Mouse (Mus musculus): ENCODE measurements around the gene Hs2st1. TPM values are rescaled to one million over a fixed set of nuclear protein-coding genes. Genes with fewer than 3 reads are reported as not detected.

Gene Hs2st1
- polyA plus RNA-seq, 1 experiment from 2014 or later, result 12.5 TPM

- ATAC-seq (replicated peaks; ENCODE audit: low FRiP score), result peak; percentile 82
- no peak overlapping the region for H3K4me3 ChIP-seq (replicated peaks)
- 0 out of 2 replicates have a peak, but pooled peaks cover 4% of the 10 kb centered on the region for H3K4me1 ChIP-seq
- no peaks in the 10 kb centered on the region for H3K9me3 ChIP-seq (replicated peaks)
- H3K27ac ChIP-seq, result no peak overlapping the region
- peaks cover 17% of the 10 kb centered on the region for H3K36me3 ChIP-seq
- WGBS, result 67% methylated on average over 19 of the region's 19 CpGs
- no peaks in the 10 kb centered on the region for H3K27me3 ChIP-seq
- no peak overlapping the region for H3K9ac ChIP-seq
- no peak overlapping the region for H3K4me2 ChIP-seq
Measured at GRCm38 (mm10) chr3:144453701-144454430, 116.1 kb downstream of the Hs2st1 start.

DNA sequence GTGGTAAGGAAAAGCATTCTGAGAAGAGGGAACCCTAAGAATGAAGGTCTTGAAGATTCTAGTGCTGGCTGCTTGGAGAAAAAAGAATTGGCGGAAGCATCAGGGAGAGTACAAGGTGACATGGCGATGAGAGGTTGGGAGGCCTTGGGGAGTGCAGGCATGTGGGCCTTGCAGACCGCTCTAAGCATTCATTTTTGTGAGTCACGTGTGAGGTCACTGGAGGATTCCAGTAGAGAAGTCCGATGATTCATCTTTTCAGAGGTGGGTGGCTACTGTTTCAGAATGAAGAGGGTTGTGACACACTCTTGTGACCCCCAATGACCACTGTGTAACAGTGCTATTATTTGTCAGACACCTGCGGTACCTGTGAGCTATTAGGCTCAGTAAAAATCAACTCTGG is 121.0 kb downstream of the Hs2st1 start:
- Histone ChIP-seq H3K36me3 (peaks cover 37% of the 10 kb centered on the region), H3K27ac (no peak overlapping the region), H3K9ac (no peak overlapping the region), H3K4me2 (no peak overlapping the region), H3K4me3 (replicated peaks) (no peak overlapping the region), H3K9me3 (replicated peaks) (no peaks in the 10 kb centered on the region), H3K27me3 (no peaks in the 10 kb centered on the region), H3K4me1 (no peaks in the 10 kb centered on the region)
- ATAC-seq (replicated peaks; ENCODE audit: low FRiP score), result no peak
- WGBS, result 94% methylated on average over 6 of the region's 6 CpGs

DNA sequence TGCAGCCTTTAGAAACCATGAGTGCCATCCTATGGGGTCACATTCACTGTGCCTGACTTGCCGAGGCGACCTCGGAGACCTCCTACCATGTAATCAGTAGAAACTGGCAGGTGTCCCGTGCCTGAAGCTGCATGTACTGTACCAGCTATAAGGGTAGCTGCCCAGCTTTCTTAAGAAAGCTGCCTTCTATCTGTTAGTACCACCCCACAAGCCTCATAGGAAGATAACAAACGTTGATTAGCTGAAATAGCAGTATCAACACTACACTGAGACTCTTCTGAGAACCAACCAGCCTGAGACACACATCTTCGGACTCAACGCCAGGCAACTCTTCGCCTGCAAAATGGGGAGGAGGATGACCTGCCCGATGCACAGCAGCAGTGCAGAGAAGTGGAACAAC is 122.1 kb downstream of the Hs2st1 start:
- no peak overlapping the region for H3K4me3 ChIP-seq (replicated peaks)
- WGBS, result 91% methylated on average over 9 of the region's 9 CpGs
- H3K4me2 ChIP-seq, result no peak overlapping the region
- ATAC-seq (replicated peaks; ENCODE audit: low FRiP score), result no peak
- H3K27ac ChIP-seq, result no peak overlapping the region
- H3K27me3 ChIP-seq, result no peaks in the 10 kb centered on the region
- H3K36me3 ChIP-seq, result peaks cover 37% of the 10 kb centered on the region
- H3K9me3 ChIP-seq (replicated peaks), result no peaks in the 10 kb centered on the region
- no peaks in the 10 kb centered on the region for H3K4me1 ChIP-seq
- H3K9ac ChIP-seq, result no peak overlapping the region

DNA sequence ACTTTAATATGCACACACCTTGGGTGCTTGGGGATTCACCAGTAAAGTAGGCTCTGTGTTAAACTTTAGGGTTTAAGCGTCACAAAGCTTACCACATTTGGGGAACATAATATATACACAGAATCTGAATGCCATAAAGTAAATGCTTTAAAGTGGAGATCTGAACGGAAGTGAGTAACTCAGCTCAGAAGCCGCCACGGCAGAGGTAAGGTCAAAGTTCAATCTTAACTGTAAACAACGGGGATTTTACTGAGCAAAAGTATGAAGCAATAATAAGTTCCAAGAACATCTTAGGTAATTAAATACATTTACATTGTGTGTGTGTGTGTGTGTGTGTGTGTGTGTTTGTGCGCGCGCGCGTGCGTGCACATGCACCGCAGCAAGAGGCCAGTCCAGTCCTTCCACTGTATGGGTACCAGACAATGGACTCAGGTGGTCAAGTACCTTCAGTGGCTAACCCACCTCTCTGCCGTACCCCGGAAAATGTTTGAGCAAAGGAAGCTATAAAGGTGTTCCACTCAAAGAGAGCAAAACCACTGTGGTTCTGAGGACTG is 123.8 kb downstream of the Hs2st1 start:
- Histone ChIP-seq H3K4me1 (no peaks in the 10 kb centered on the region), H3K4me2 (no peak overlapping the region), H3K4me3 (replicated peaks) (no peak overlapping the region), H3K27me3 (no peaks in the 10 kb centered on the region), H3K9me3 (replicated peaks) (no peaks in the 10 kb centered on the region), H3K9ac (no peak overlapping the region), H3K27ac (no peak overlapping the region), H3K36me3 (peaks cover 30% of the 10 kb centered on the region)
- no peak for ATAC-seq (replicated peaks; ENCODE audit: low FRiP score)
- WGBS, result 88% methylated on average over 14 of the region's 14 CpGs

DNA sequence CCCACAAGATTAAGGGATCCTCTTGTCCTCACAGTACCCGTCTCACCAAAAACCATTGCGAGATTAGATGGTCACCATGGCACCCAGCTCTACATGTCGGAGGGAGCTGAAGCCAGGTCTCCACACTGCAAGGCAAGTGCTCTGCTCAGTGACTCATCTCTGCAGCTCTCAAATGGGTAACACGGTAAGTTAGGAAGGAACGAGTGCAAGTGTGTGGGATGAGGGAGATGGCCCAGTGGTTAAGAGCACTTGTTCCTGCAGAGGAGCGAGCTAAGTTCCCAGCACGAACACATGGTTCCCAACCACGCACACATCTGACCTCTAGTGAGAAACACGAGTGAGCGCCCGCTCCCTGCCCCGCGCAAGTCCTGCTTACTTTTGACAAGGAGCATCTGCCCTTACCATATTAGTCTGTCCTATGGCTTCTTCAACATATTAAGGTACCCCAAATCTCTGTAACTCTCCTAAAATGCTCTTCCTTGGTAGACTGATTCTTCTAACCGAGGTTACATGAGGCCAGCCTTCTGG is 132.0 kb downstream of the Hs2st1 start:
- 90% methylated on average over 14 of the region's 14 CpGs for whole genome bisulfite sequencing
- H3K4me3 ChIP-seq (replicated peaks), result no peak overlapping the region
- no peaks in the 10 kb centered on the region for H3K4me1 ChIP-seq
- peaks cover 14% of the 10 kb centered on the region for H3K36me3 ChIP-seq
- no peaks in the 10 kb centered on the region for H3K27me3 ChIP-seq
- H3K9ac ChIP-seq, result no peak overlapping the region
- H3K4me2 ChIP-seq, result no peak overlapping the region
- no peak overlapping the region for H3K27ac ChIP-seq
- no peaks in the 10 kb centered on the region for H3K9me3 ChIP-seq (replicated peaks)
- no peak for ATAC-seq (replicated peaks; ENCODE audit: low FRiP score)

GRCm38 (mm10) chr3:144436076-144436475 is 133.9 kb downstream of the Hs2st1 start:
- Histone ChIP-seq H3K9me3 (replicated peaks) (no peaks in the 10 kb centered on the region), H3K9ac (no peak overlapping the region), H3K27me3 (no peaks in the 10 kb centered on the region), H3K27ac (no peak overlapping the region), H3K4me2 (no peak overlapping the region), H3K36me3 (peaks cover 14% of the 10 kb centered on the region), H3K4me3 (replicated peaks) (no peak overlapping the region), H3K4me1 (no peaks in the 10 kb centered on the region)
- ATAC-seq (replicated peaks; ENCODE audit: low FRiP score), result no peak
- 89% methylated on average over 3 of the region's 3 CpGs for WGBS

DNA sequence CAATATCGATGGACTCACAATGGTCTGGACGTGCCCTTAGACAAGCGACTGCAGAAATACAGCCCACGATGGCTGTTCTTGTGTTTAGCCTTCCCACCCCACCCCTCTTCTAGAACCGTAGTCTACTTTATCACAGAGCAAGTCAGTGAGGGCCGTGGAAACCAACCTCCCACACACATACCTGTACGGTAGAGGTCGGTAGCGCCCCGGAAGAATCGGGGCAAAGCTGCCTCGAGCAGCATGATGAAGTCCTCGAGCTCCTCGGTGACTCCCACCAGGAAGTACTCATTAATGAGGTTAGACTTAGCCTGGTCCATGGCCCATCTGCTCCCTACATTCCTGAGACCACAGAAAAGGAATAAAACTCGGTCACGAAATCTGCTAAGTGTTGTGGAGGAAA is 134.7 kb downstream of the Hs2st1 start:
- Histone ChIP-seq H3K4me2 (no peak overlapping the region), H3K4me1 (no peaks in the 10 kb centered on the region), H3K4me3 (replicated peaks) (no peak overlapping the region), H3K27ac (no peak overlapping the region), H3K9ac (no peak overlapping the region), H3K36me3 (peaks cover 14% of the 10 kb centered on the region), H3K9me3 (replicated peaks) (no peaks in the 10 kb centered on the region), H3K27me3 (no peaks in the 10 kb centered on the region)
- ATAC-seq (replicated peaks; ENCODE audit: low FRiP score), result no peak
- WGBS, result 82% methylated on average over 16 of the region's 16 CpGs

DNA sequence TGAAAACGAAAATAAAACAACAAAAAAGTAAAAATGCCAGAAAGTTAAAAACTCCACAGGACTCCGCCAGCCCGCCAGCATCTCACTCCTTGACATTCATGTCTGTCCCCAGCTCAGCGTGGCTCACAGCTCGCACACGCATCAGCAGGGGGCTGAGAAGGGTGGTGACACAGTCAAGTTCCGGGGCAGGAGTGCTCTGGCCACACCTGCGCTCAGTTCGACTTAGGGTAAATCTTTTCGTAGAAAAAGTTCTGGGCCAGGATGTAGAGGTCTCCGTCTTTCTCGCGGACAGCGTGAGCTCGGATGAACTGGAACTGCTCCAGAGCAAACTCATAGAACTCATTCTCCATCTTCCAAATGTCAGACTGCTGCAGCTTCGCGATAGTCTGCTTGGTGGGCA is 135.7 kb downstream of the Hs2st1 start:
- 90% methylated on average over 17 of the region's 17 CpGs for WGBS
- H3K27ac ChIP-seq, result no peak overlapping the region
- H3K9ac ChIP-seq, result no peak overlapping the region
- peaks cover 14% of the 10 kb centered on the region for H3K36me3 ChIP-seq
- H3K9me3 ChIP-seq (replicated peaks), result no peaks in the 10 kb centered on the region
- H3K4me2 ChIP-seq, result no peak overlapping the region
- ATAC-seq (replicated peaks; ENCODE audit: low FRiP score), result no peak
- no peaks in the 10 kb centered on the region for H3K4me1 ChIP-seq
- no peak overlapping the region for H3K4me3 ChIP-seq (replicated peaks)
- H3K27me3 ChIP-seq, result no peaks in the 10 kb centered on the region

- no peak for ATAC-seq (replicated peaks; ENCODE audit: low FRiP score)
- Histone ChIP-seq H3K9me3 (replicated peaks) (no peaks in the 10 kb centered on the region), H3K9ac (no peak overlapping the region), H3K4me2 (no peak overlapping the region), H3K27me3 (no peaks in the 10 kb centered on the region), H3K4me1 (no peaks in the 10 kb centered on the region), H3K27ac (no peak overlapping the region), H3K36me3 (peaks cover 14% of the 10 kb centered on the region), H3K4me3 (replicated peaks) (no peak overlapping the region)
- 76% methylated on average over 7 of the region's 7 CpGs for WGBS
Measured at GRCm38 (mm10) chr3:144433039-144433438, 136.9 kb downstream of the Hs2st1 start.

DNA sequence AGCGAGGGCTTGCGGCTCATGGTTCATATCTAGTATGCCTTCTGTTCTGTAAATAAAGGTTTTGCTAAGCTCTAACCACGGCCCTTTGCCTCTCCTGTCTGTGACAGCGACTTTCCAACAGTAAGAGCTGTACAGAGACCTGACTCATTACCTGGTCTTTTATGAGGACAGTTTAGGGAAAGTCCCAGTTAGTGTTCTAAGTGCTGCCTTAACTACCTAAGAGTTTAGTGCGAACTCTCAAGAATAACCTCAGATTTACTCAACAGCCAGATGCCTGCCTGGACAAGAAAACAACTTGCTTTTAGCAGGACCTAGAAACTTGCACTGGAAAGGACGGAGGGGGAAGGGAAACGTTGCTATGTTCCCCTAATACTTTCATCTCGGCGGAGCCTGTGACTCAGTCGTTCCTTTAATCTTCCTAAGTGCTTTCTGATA is 137.8 kb downstream of the Hs2st1 start:
- no peak overlapping the region for H3K4me2 ChIP-seq
- no peaks in the 10 kb centered on the region for H3K27me3 ChIP-seq
- no peaks in the 10 kb centered on the region for H3K4me1 ChIP-seq
- H3K27ac ChIP-seq, result no peak overlapping the region
- no peak overlapping the region for H3K4me3 ChIP-seq (replicated peaks)
- no peaks in the 10 kb centered on the region for H3K9me3 ChIP-seq (replicated peaks)
- 63% methylated on average over 10 of the region's 10 CpGs for WGBS
- ATAC-seq (replicated peaks; ENCODE audit: low FRiP score), result no peak
- H3K36me3 ChIP-seq, result peaks cover 14% of the 10 kb centered on the region
- H3K9ac ChIP-seq, result no peak overlapping the region

GRCm38 (mm10) chr3:144428514-144429431 is 141.2 kb downstream of the Hs2st1 start:
- H3K4me3 ChIP-seq (replicated peaks), result no peak overlapping the region
- H3K4me1 ChIP-seq, result no peaks in the 10 kb centered on the region
- H3K27me3 ChIP-seq, result no peaks in the 10 kb centered on the region
- H3K4me2 ChIP-seq, result no peak overlapping the region
- H3K36me3 ChIP-seq, result no peaks in the 10 kb centered on the region; the same call in 1 of the 2 replicates
- no peaks in the 10 kb centered on the region for H3K9me3 ChIP-seq (replicated peaks)
- no peak overlapping the region for H3K9ac ChIP-seq
- WGBS, result 69% methylated on average over 8 of the region's 8 CpGs
- no peak overlapping the region for H3K27ac ChIP-seq
- no peak for ATAC-seq (replicated peaks; ENCODE audit: low FRiP score)

DNA sequence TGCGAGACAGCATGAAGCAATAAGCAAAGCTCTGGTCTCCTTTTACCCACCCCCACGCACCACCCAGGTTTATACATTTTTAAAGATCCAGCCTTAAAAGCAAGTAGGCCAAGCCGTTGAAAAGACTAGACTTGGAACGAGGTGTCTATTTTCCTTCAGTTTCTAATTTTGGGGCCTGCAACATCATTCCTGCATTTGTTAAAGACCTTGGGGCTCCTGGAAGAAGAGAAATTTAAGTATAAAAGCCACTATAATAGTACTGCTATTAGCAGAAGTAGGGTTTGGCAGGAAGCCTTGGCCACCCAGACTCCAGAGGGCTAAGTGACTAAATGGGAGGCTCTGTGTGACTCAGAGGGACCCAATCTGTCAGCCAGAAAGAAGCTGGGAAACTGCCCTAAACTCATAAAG is 144.9 kb downstream of the Hs2st1 start:
- H3K4me1 ChIP-seq, result no peaks in the 10 kb centered on the region
- 86% methylated on average over 4 of the region's 4 CpGs for WGBS
- H3K4me2 ChIP-seq, result no peak overlapping the region
- no peaks in the 10 kb centered on the region for H3K36me3 ChIP-seq
- no peak overlapping the region for H3K27ac ChIP-seq
- no peak overlapping the region for H3K9ac ChIP-seq
- no peaks in the 10 kb centered on the region for H3K27me3 ChIP-seq
- no peak overlapping the region for H3K4me3 ChIP-seq (replicated peaks)
- no peak for ATAC-seq (replicated peaks; ENCODE audit: low FRiP score)
- no peaks in the 10 kb centered on the region for H3K9me3 ChIP-seq (replicated peaks)

Data from kidney, embryonic 15.5 days (tissue).